Mouse (Mus musculus) embryonic facial prominence, embryonic 12.5 days (tissue): ENCODE data around the gene Sgsm1. TPM values are rescaled to one million over a fixed set of nuclear protein-coding genes. Genes with fewer than 3 reads are reported as not detected.
A peak's percentile ranks its signal among the peaks of the same experiment; 100 is the strongest.
"Not testable (repeated sequence)": the region's sequence is repeated elsewhere in the genome, so short reads cannot be mapped to it uniquely, and the experiment has no call there.

Experiments used
- ATAC-seq: fragments of 200-750 bp; cut with Nextera tagmentation; 2 replicates; pipeline ENCODE4 v1.8.0; 2017; ENCODE audit not compliant: insufficient number of reproducible peaks, insufficient read depth, low FRiP score, low TSS enrichment
- H3K27ac ChIP-seq: fragments of 300-500 bp; sonication (generic); 2 replicates; pipeline ENCODE4 v1.5.1; 2016; ENCODE audit warnings: mild to moderate bottlenecking
- H3K27me3 ChIP-seq: fragments of 300-500 bp; sonication (generic); 2 replicates; pipeline ENCODE4 v1.6.1; 2016; ENCODE audit warnings: mild to moderate bottlenecking, moderate library complexity
- H3K36me3 ChIP-seq: fragments of 300-500 bp; sonication (generic); 2 replicates; pipeline ENCODE4 v1.6.1; 2016; ENCODE audit warnings: mild to moderate bottlenecking
- H3K4me1 ChIP-seq: fragments of 300-500 bp; sonication (generic); 2 replicates; pipeline ENCODE4 v1.6.1; 2016
- H3K4me2 ChIP-seq: fragments of 300-500 bp; sonication (generic); replicated peaks from 2 replicates; pipeline ENCODE4 v1.6.1; 2016; ENCODE audit warnings: mild to moderate bottlenecking, moderate library complexity
- H3K4me3 ChIP-seq: fragments of 300-500 bp; sonication (generic); 2 replicates; pipeline ENCODE4 v1.5.1; 2016; ENCODE audit warnings: mild to moderate bottlenecking
- H3K9ac ChIP-seq: fragments of 300-500 bp; sonication (generic); 2 replicates; pipeline ENCODE4 v1.6.1; 2016; ENCODE audit warnings: mild to moderate bottlenecking, moderate library complexity
- H3K9me3 ChIP-seq: fragments of 300-500 bp; sonication (generic); 2 replicates; pipeline ENCODE4 v1.6.1; 2016; ENCODE audit warnings: mild to moderate bottlenecking, moderate library complexity
- WGBS: fragments of 180-500 bp; shearing (Covaris S2); methylation state at CpG from one replicate; pipeline ENCODE4 v1.1.7; 2016; 5-methylcytosine and 5-hydroxymethylcytosine counted together
- polyA plus RNA-seq: library from polyadenylated mRNA; unstranded; fragments of >200 nt; fragmentation: Nextera tagmentation; extraction: Ambion mirVana; gene quantifications from 2 replicates; pipeline ENCODE4 v1.2.1, GENCODE M21; 2016

The Sgsm1 gene
- polyA plus RNA-seq: 5.3 and 5.6 TPM in 2 replicates

DNA sequence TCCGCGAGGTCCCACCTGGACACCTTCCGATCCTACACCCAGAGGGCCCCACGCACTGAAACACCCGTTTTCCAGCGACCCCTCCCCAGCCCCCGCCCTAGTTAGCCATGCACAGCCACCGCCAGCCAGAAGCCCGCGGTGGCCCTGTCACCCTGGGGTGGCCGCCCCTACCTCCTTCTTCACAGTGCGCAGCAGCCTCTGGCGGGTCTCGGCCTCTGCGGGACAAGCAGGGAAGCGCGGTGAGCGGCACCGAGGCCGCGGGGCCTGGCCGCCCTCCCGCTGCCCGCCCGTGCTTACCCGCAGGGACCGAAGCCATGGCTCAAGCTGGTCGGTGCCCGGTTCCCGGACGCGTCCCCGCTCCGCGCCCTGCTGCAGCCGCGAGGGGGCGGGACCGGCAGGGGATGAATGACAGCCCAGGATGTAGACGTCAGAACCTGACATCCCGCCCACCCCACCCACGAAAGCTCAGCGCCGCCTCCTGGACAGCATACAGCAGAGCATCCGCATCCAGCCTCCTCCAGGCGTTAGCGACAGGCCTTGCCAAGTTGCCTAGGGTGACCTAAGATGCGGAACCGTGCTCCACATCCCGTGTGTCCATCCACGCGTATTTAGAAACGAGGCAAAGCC, at the start of gene Sgsm1:
Gene Sgsm1 (minus strand): TSS at position 410 of the 627 bp plus-strand sequence.
- H3K27ac ChIP-seq: no peak within 1 kb of the TSS
- H3K4me1 ChIP-seq: peaks cover 26% of the 10 kb centered on the region
- no peaks in the 10 kb centered on the region; the same call in 1 of the 2 replicates for H3K9me3 ChIP-seq
- H3K27me3 ChIP-seq: peaks cover 30% of the 10 kb centered on the region
- H3K4me3 ChIP-seq: peak within 1 kb of the TSS; percentile 67
- ATAC-seq: peak; percentile 50; the same call in 1 of the 2 replicates
- peak within 1 kb of the TSS; percentile 72 for H3K9ac ChIP-seq
- 3% methylated on average over 53 of the region's 53 CpGs for WGBS
- no peaks in the 10 kb centered on the region for H3K36me3 ChIP-seq
- peak within 1 kb of the TSS; percentile 93 for H3K4me2 ChIP-seq

DNA sequence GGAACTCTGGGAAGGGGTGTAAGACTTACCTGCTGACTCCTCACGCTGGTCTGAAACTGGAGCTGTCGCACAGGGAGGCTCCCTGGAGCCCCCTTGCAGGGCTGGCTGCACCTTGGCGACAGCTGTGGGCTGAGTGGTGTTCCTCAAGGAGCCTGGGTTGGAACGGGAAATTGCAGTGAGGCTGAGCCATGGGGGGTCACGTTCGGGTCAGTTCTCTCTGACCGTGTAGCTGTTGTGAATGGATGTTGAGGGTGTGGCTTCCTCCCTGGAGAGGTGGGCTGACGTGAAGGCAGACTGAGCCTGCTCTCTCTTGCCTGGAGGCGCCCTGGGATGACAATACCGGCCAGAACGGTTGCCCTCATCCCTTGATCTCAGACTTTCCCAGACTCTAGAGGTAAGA, 48.2 kb upstream of the Sgsm1 start:
- Histone ChIP-seq H3K27ac (no peak overlapping the region), H3K4me3 (no peak overlapping the region), H3K27me3 (0 out of 2 replicates have a peak, but pooled peaks cover 6% of the 10 kb centered on the region), H3K36me3 (no peaks in the 10 kb centered on the region), H3K4me1 (peaks cover 19% of the 10 kb centered on the region), H3K9me3 (no peaks in the 10 kb centered on the region), H3K9ac (no peak overlapping the region), H3K4me2 (no peak overlapping the region)
- 1% methylated on average over 11 of the region's 11 CpGs for WGBS
- ATAC-seq: no peak

- no peak for ATAC-seq
- peaks cover 12% of the 10 kb centered on the region; the same call in 1 of the 2 replicates for H3K27me3 ChIP-seq
- H3K36me3 ChIP-seq: no peaks in the 10 kb centered on the region
- H3K4me1 ChIP-seq: peaks cover 19% of the 10 kb centered on the region
- H3K4me2 ChIP-seq: no peak overlapping the region
- 44% methylated on average over 3 of the region's 3 CpGs for WGBS
- no peak overlapping the region for H3K9ac ChIP-seq
- H3K9me3 ChIP-seq: no peaks in the 10 kb centered on the region
- H3K4me3 ChIP-seq: no peak overlapping the region
- H3K27ac ChIP-seq: 0 out of 2 replicates have a peak overlapping the region, but pooled peaks have one; percentile 23
Measured at GRCm38 (mm10) chr5:113357656-113358055, 47.1 kb upstream of the Sgsm1 start.

DNA sequence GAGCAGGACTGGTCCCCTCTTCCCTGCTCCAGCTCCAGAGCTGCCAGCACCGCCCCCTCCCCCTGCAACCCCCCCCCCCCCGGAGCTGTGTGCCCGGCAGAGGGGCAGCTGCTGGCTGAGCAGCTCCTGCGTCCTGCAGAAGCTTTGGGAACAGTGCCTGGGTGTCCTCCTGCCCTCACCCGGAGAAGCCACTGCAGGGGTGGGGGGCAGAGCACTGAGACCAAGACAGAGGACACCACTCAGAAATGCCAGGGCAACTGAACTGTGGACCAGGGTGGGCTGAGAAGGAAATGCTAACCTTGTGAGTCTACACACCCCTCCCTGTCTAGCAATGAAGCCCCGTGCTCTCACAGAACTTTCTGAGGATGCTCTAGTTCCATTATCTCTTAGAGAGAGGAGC, 46.6 kb upstream of the Sgsm1 start, which contains the start of gene Aym1:
Gene Aym1 (plus strand): TSS at position 109 of the 400 bp plus-strand sequence.
- Histone ChIP-seq H3K36me3 (no peaks in the 10 kb centered on the region), H3K27ac (0 out of 2 replicates have a peak within 1 kb of the TSS, but pooled peaks have one; percentile 23), H3K4me2 (no peak within 1 kb of the TSS), H3K4me1 (peaks cover 19% of the 10 kb centered on the region), H3K9ac (no peak within 1 kb of the TSS), H3K9me3 (no peaks in the 10 kb centered on the region), H3K27me3 (peaks cover 14% of the 10 kb centered on the region; the same call in 1 of the 2 replicates), H3K4me3 (no peak within 1 kb of the TSS)
- WGBS: 31% methylated on average over 3 of the region's 6 CpGs
- ATAC-seq: no peak

- Histone ChIP-seq H3K4me3 (no peak overlapping the region), H3K9me3 (no peaks in the 10 kb centered on the region), H3K27ac (no peak overlapping the region), H3K9ac (no peak overlapping the region), H3K36me3 (no peaks in the 10 kb centered on the region), H3K4me2 (0 out of 2 replicates have a peak overlapping the region, but pooled peaks have one; percentile 11), H3K27me3 (peaks cover 24% of the 10 kb centered on the region), H3K4me1 (peaks cover 19% of the 10 kb centered on the region)
- ATAC-seq: no peak
- 44% methylated on average over 16 of the region's 16 CpGs for WGBS
Measured at GRCm38 (mm10) chr5:113354311-113354710, 43.7 kb upstream of the Sgsm1 start.

DNA sequence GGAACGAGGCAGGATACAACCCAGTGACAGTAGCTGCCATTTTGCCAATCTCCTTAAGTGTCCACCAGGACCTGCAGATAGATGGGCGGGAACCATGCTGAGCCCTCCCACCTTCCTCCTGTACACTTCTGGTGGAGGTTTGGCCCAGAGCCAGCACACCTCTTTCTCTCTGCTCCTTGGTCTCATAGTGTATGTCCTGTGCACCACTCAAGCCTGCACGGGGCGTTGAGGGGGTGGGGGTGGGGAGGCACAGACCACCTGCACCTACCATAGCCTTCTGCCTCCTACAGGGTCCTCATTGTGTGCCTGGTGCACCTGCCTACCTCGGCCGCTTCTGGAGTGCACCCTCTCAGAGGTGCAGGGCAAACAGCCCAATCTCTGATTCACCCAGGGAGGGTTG, 42.0 kb upstream of the Sgsm1 start:
- no peak for ATAC-seq
- Histone ChIP-seq H3K9me3 (no peaks in the 10 kb centered on the region), H3K27me3 (peaks cover 40% of the 10 kb centered on the region), H3K27ac (no peak overlapping the region), H3K4me1 (peaks cover 14% of the 10 kb centered on the region; the same call in 1 of the 2 replicates), H3K4me3 (no peak overlapping the region), H3K9ac (no peak overlapping the region), H3K4me2 (no peak overlapping the region), H3K36me3 (no peaks in the 10 kb centered on the region)
- 78% methylated on average over 6 of the region's 6 CpGs for WGBS

DNA sequence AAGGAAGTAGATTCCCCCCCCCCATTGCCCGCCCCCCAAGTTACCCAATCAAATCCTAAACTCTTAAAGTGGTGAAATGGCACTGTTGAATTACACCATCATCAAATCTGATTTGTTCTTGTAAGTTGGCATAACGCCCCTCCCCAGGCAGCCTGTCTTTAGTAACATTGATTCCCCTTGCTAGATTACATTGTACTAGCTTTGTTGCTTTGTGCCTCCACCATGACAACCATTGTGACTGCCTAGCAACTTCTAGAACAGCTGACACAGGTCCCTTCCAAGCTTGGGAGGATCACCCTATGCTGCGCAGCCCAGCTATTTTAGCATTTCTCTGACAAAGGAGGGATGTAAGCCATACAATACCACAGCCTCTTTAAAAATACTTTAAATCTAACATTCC, 41.2 kb upstream of the Sgsm1 start:
- Histone ChIP-seq H3K9ac (no peak overlapping the region), H3K4me3 (no peak overlapping the region), H3K27me3 (peaks cover 49% of the 10 kb centered on the region), H3K9me3 (no peaks in the 10 kb centered on the region), H3K36me3 (no peaks in the 10 kb centered on the region), H3K4me2 (no peak overlapping the region), H3K27ac (no peak overlapping the region), H3K4me1 (peaks cover 5% of the 10 kb centered on the region; the same call in 1 of the 2 replicates)
- ATAC-seq: no peak
- WGBS: 76% methylated on average over 3 of the region's 3 CpGs

- no peak for ATAC-seq
- WGBS: 12% methylated on average over 7 of the region's 7 CpGs
- Histone ChIP-seq H3K4me3 (no peak overlapping the region), H3K27ac (no peak overlapping the region), H3K27me3 (peaks cover 69% of the 10 kb centered on the region), H3K9me3 (no peaks in the 10 kb centered on the region), H3K4me1 (peaks cover 4% of the 10 kb centered on the region; the same call in 1 of the 2 replicates), H3K36me3 (no peaks in the 10 kb centered on the region), H3K9ac (no peak overlapping the region), H3K4me2 (no peak overlapping the region)
Measured at GRCm38 (mm10) chr5:113349810-113350209, 39.2 kb upstream of the Sgsm1 start.

DNA sequence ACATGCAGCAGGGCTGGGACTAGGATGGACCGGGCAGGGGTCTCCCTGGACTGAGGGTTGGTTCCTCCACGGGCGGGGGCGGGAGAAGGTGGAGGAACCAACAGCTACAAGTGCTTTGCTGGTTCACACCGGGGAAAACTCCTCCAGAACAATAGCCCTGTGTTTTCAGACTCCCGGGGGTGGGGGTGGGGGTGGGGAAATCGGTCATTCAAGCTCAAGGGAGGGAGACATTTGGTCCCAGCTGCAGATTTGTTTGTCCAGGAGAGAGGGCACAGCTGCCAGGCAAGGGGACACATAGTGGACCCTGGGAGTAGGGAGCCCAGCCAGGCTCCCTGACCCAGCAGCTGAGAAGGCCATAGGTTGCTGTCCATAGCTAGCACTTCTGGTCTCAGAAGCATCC, 38.6 kb upstream of the Sgsm1 start:
- 5% methylated on average over 7 of the region's 7 CpGs for WGBS
- no peak for ATAC-seq
- no peak overlapping the region for H3K27ac ChIP-seq

DNA sequence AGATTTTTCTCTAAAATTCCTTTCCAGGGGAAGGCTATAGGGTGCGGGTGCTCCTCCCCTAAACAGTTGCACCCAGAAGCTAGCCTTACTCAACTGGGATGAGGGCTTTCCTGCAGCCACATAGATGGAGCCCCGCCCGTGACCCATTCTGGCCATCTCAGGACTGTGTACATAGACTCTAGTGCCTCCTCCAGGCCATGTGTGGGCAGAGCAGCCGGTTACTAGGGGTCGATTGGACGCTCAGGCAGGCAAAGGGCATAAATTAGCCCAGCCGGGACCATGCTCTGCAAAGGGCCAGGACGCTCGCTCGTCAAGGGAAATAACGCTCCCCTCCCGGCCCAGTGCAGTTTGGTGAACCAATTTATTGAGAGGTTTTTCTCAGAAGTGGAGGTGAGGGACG, 38.0 kb upstream of the Sgsm1 start:
- no peak overlapping the region for H3K4me3 ChIP-seq
- no peaks in the 10 kb centered on the region for H3K36me3 ChIP-seq
- H3K4me1 ChIP-seq: peaks cover 4% of the 10 kb centered on the region; the same call in 1 of the 2 replicates
- H3K27ac ChIP-seq: no peak overlapping the region
- no peak for ATAC-seq
- no peaks in the 10 kb centered on the region for H3K9me3 ChIP-seq
- 12% methylated on average over 13 of the region's 13 CpGs for WGBS
- peaks cover 80% of the 10 kb centered on the region for H3K27me3 ChIP-seq
- H3K4me2 ChIP-seq: no peak overlapping the region
- H3K9ac ChIP-seq: no peak overlapping the region

More for the DNA sequence above, 38.6 kb upstream of the Sgsm1 start:
- Histone ChIP-seq H3K9me3 (no peaks in the 10 kb centered on the region), H3K4me3 (no peak overlapping the region), H3K36me3 (no peaks in the 10 kb centered on the region), H3K4me2 (no peak overlapping the region), H3K27me3 (peaks cover 74% of the 10 kb centered on the region), H3K4me1 (peaks cover 4% of the 10 kb centered on the region; the same call in 1 of the 2 replicates), H3K9ac (no peak overlapping the region)

DNA sequence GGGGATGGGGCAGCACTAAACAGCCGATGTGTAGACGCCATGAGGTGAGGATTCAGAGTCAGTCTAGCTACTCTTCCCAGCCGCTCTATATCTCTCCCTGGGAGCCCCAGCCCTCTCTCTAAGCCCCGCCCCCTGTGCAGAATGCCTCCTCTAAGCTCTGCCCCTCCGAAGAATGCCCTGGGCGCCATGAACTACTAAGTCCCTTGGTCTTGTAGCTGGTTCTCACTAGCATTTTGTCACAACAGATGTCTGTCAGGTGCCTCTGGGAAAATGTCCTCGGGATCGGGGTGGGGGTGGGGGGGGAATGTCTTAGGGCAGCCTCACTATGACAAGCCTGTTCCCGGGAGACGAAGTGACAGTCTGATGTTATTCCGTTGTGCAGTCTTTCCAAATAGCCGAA, 37.0 kb upstream of the Sgsm1 start:
- H3K4me2 ChIP-seq: no peak overlapping the region
- no peak overlapping the region for H3K9ac ChIP-seq
- no peaks in the 10 kb centered on the region for H3K36me3 ChIP-seq
- no peak for ATAC-seq
- no peak overlapping the region for H3K4me3 ChIP-seq
- peaks cover 78% of the 10 kb centered on the region for H3K27me3 ChIP-seq
- peaks cover 4% of the 10 kb centered on the region; the same call in 1 of the 2 replicates for H3K4me1 ChIP-seq
- no peaks in the 10 kb centered on the region for H3K9me3 ChIP-seq
- no peak overlapping the region for H3K27ac ChIP-seq
- WGBS: 32% methylated on average over 12 of the region's 12 CpGs

- H3K4me3 ChIP-seq, H3K4me2 ChIP-seq, H3K9me3 ChIP-seq, H3K9ac ChIP-seq, H3K4me1 ChIP-seq, H3K27ac ChIP-seq, H3K36me3 ChIP-seq, ATAC-seq: not testable (repeated sequence)
- H3K27me3 ChIP-seq: peaks cover 71% of the 10 kb centered on the region
- 41% methylated on average over 6 of the region's 6 CpGs for WGBS
Measured at GRCm38 (mm10) chr5:113346651-113347050, 36.1 kb upstream of the Sgsm1 start.
